Mouse (Mus musculus) embryonic fibroblast, embryonic 13.5 days (primary cell): Measurements from ENCODE around the gene Zfp217. TPM values are rescaled to one million over a fixed set of nuclear protein-coding genes. Genes with fewer than 3 reads are reported as not detected.
"Not testable (repeated sequence)": the region's sequence is repeated elsewhere in the genome, so short reads cannot be mapped to it uniquely, and the experiment has no call there.

ENCODE experiments used
- H3K27ac ChIP-seq: 2 replicates; pipeline ENCODE4 v1.5.1; 2012; ENCODE audit warnings: low read length, control low read depth, inconsistent platforms; ENCODE audit not compliant: insufficient read depth
- H3K4me1 ChIP-seq: 2 replicates; pipeline ENCODE4 v1.6.1; 2011; ENCODE audit warnings: low read length; ENCODE audit not compliant: control insufficient read depth, insufficient read depth
- H3K4me3 ChIP-seq: 2 replicates; pipeline ENCODE4 v1.5.1; 2011; ENCODE audit warnings: mild to moderate bottlenecking, control low read depth, low read length; ENCODE audit not compliant: insufficient read depth
- CTCF ChIP-seq: IDR thresholded peaks from 2 replicates; pipeline ENCODE4 v1.5.1; 2011; ENCODE audit warnings: mild to moderate bottlenecking, control low read depth, low read length, moderate library complexity, borderline replicate concordance; ENCODE audit not compliant: insufficient read depth
- POLR2A ChIP-seq: IDR thresholded peaks from 2 replicates; pipeline ENCODE4 v1.6.1; 2011; ENCODE audit warnings: low read depth, mild to moderate bottlenecking, control low read depth, low read length, moderate library complexity
- polyA plus RNA-seq: library from polyadenylated mRNA; stranded (reverse); fragments of >200 nt; gene quantifications from 2 replicates; pipeline ENCODE4 v1.2.4, GENCODE M21; 2011; ENCODE audit warnings: low read depth; ENCODE audit not compliant: missing spikeins, insufficient read length

Zfp217 gene
- polyA plus RNA-seq, 1 experiment = 13.0 TPM

- H3K4me3 ChIP-seq = no peak overlapping the region
- peak overlapping the region; percentile 69 for H3K27ac ChIP-seq
Measured at GRCm38 (mm10) chr2:170183851-170184174, 35.9 kb upstream of the Zfp217 start.

GRCm38 (mm10) chr2:170181862-170182261 is 34.0 kb upstream of the Zfp217 start:
- Histone ChIP-seq H3K27ac (no peak overlapping the region), H3K4me3 (no peak overlapping the region), H3K4me1 (peaks cover 3% of the 10 kb centered on the region)
- TF ChIP-seq CTCF = no peak
- TF ChIP-seq POLR2A = no peak

More at GRCm38 (mm10) chr2:170183851-170184174, 35.9 kb upstream of the Zfp217 start:
- no peak for TF ChIP-seq CTCF
- no peak for TF ChIP-seq POLR2A
- H3K4me1 ChIP-seq = no peaks in the 10 kb centered on the region

- not testable (repeated sequence) for H3K4me3 ChIP-seq, H3K4me1 ChIP-seq, H3K27ac ChIP-seq
Measured at GRCm38 (mm10) chr2:170180769-170181168, 32.9 kb upstream of the Zfp217 start.

GRCm38 (mm10) chr2:170179317-170179716 is 31.4 kb upstream of the Zfp217 start:
- H3K4me1 ChIP-seq = peaks cover 3% of the 10 kb centered on the region
- TF ChIP-seq CTCF (no peak), POLR2A (no peak)
- no peak overlapping the region for H3K27ac ChIP-seq
- no peak overlapping the region for H3K4me3 ChIP-seq

DNA sequence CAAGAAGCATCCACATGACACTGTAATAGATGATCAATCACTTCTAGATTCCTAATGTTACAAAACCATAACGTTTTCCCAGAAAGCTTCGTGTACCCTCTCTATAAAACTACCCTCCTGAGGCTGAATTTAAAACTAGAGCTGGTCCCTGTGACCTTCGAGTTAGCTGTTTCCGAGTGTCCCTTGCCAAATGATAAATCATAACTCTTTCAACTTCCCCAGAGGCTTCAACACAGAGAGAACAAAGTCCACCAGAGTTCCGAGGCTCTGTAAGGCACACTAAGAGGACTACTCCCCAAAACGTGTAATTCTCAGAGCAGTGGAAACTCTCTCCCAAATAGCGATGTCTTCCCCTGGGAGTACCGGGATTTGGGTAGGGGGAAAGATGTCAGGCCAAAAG is 29.4 kb upstream of the Zfp217 start:
- Histone ChIP-seq H3K27ac (no peak overlapping the region), H3K4me1 (peaks cover 3% of the 10 kb centered on the region), H3K4me3 (no peak overlapping the region)
- TF ChIP-seq POLR2A (no peak), CTCF (no peak)

DNA sequence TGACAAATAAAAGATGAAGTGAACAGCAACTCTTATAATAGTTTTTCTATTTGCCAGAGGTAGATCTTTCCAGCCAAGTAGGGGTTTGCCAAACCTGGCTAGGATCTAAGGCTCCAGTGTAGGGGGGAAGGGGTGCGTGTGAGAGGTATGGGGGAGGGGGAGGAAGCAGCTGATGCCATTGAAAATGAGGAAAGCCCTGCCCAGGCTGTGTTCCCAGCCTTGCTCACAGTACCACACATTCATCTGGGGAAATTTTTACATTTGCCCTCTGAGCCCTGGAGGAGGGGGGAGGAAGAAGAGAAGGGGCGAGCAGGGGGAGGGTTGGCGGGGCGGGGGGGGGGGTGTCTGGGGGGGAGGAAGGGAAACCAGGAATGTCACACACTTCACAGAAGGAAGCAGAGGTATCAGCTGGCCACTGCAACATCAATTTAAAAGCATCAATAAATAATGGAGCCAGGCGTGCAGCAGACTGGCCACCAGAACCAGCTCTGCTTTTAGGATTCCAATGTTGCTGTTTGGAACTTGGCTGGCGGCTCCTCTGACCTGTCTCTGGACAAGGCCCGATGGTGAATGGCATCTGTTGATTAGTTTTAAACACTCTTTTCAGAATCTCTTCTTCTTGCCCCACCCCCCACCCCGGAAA is 28.5 kb upstream of the Zfp217 start:
- TF ChIP-seq CTCF = no peak
- TF ChIP-seq POLR2A = no peak
- Histone ChIP-seq H3K4me1 (peaks cover 3% of the 10 kb centered on the region), H3K27ac (no peak overlapping the region), H3K4me3 (no peak overlapping the region)

DNA sequence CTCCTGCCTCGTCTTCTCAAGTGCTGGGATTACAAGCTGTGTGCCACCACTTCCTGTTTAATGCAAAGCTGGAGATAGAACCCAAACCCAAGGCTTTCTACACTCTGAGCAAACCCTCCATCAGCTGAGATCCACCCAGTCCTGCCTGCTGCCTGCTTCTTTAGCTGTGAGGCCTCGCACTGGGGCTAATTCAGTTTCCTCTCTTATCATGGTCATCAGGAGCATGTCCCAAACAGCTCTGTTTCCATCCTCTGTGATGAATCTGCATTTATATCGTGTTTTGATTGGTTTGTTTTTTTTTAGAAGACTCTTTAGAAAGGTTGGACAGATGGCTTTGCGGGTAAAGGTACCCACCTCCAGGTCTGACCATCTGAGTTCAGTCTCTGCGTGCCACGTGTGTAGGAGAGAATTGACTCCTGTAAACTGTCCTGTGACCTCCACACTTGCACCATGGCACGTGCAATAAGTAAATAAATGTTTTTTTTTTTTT is 27.8 kb upstream of the Zfp217 start:
- TF ChIP-seq POLR2A (no peak), CTCF (no peak)
- no peak overlapping the region for H3K27ac ChIP-seq
- H3K4me1 ChIP-seq = peaks cover 3% of the 10 kb centered on the region
- no peak overlapping the region for H3K4me3 ChIP-seq

- TF ChIP-seq CTCF (no peak), POLR2A (no peak)
- H3K4me1 ChIP-seq = peaks cover 3% of the 10 kb centered on the region
- no peak overlapping the region for H3K27ac ChIP-seq
- no peak overlapping the region for H3K4me3 ChIP-seq
Measured at GRCm38 (mm10) chr2:170175190-170175589, 27.3 kb upstream of the Zfp217 start.

- no peak overlapping the region for H3K27ac ChIP-seq
Measured at GRCm38 (mm10) chr2:170169062-170169461, 21.2 kb upstream of the Zfp217 start.

GRCm38 (mm10) chr2:170165649-170166048 is 17.7 kb upstream of the Zfp217 start:
- Histone ChIP-seq H3K4me3 (no peak overlapping the region), H3K4me1 (no peaks in the 10 kb centered on the region), H3K27ac (no peak overlapping the region)
- no peak for TF ChIP-seq POLR2A
- TF ChIP-seq CTCF = no peak

More at GRCm38 (mm10) chr2:170169062-170169461, 21.2 kb upstream of the Zfp217 start:
- H3K4me3 ChIP-seq = no peak overlapping the region
- H3K4me1 ChIP-seq = no peaks in the 10 kb centered on the region
- TF ChIP-seq POLR2A (no peak), CTCF (no peak)

DNA sequence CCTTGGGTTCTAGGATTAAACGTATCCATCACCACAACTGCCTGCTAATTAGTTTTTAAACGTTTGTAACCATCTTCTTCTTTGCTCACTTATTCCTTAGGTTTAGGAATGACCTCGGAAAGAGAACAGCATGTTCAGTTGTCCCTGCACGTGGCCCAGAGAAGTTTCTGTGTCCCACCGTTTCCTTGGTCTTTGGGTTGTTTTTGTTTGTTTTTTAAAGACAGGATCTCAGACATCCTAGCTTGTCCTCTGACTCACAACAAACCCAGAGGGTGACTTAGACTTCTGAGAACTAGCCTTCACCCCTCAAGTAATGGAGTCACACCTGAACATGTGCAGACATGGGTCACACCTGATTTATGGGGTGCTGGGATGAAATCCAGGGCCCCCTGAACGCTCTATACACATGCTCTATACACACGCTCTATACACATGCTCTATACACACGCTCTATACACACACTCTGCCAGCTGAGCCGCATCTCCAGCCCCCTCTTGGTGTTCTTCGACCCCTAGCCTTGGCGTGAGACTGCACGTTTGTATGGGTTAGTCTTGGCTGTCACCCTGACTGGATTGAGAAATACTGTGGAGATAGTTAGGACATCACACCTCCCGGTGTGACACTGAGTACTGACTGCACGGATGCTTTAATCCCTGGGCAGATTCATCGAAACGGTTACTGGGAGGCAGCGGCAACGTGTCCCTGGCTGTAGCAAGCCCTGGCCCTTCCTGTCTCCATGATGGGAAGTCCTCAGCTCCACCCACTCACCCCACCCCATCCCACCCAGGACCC is 16.0 kb upstream of the Zfp217 start:
- Histone ChIP-seq H3K27ac (no peak overlapping the region), H3K4me1 (no peaks in the 10 kb centered on the region), H3K4me3 (no peak overlapping the region)
- TF ChIP-seq CTCF (no peak), POLR2A (no peak)
